Mouse (Mus musculus) ES-E14 (cell line): ENCODE measurements around the gene Rab5c. TPM values are rescaled to one million over a fixed set of nuclear protein-coding genes. Genes with fewer than 3 reads are reported as not detected.

Experiments used
- DNase-seq: peaks from one replicate; pipeline ENCODE4 v3.0.0-alpha.2; 2013; ENCODE audit warnings: low read depth, low spot score
- H3K27ac ChIP-seq: 2 replicates; pipeline ENCODE4 v1.5.1; 2012; ENCODE audit warnings: low read depth, mild to moderate bottlenecking, low read length, moderate library complexity, mixed read lengths; ENCODE audit not compliant: poor library complexity, insufficient read depth, severe bottlenecking
- H3K36me3 ChIP-seq: 2 replicates; pipeline ENCODE4 v1.6.1; 2012; ENCODE audit warnings: mild to moderate bottlenecking, low read length, moderate library complexity, mixed read lengths; ENCODE audit not compliant: control insufficient read depth, poor library complexity, insufficient read depth, severe bottlenecking
- H3K4me1 ChIP-seq, 2 experiments: fragments of 150-350 bp in 1 of 2; sonication (generic) in 1 of 2; 2 replicates each; pipeline ENCODE4 v1.6.1; 2012; ENCODE audit warnings: low read length in 2 of 2, mild to moderate bottlenecking in 1 of 2, mixed read lengths in 1 of 2; ENCODE audit not compliant: control insufficient read depth in 2 of 2, insufficient read depth in 2 of 2, poor library complexity in 1 of 2
- H3K4me3 ChIP-seq, 2 experiments: fragments of 150-350 bp in 1 of 2; sonication (generic) in 1 of 2; 2 replicates each; pipeline ENCODE4 v1.5.1; 2012; ENCODE audit warnings: low read length in 2 of 2, low read depth in 1 of 2, mild to moderate bottlenecking in 1 of 2, mixed read lengths in 1 of 2; ENCODE audit not compliant: insufficient read depth in 1 of 2, poor library complexity in 1 of 2, severe bottlenecking in 1 of 2
- H3K9ac ChIP-seq: 2 replicates; pipeline ENCODE4 v1.6.1; 2012; ENCODE audit warnings: low read depth, mild to moderate bottlenecking, low read length, mixed read lengths; ENCODE audit not compliant: poor library complexity, insufficient read depth, severe bottlenecking
- H3K9me3 ChIP-seq: fragments of 150-350 bp; sonication (generic); 2 replicates; pipeline ENCODE4 v1.6.1; 2012; ENCODE audit warnings: low read depth, mild to moderate bottlenecking, low read length; ENCODE audit not compliant: control insufficient read depth, insufficient read depth
- CHD2 ChIP-seq: IDR thresholded peaks from 2 replicates; pipeline ENCODE4 v1.6.1; 2014; ENCODE audit warnings: mild to moderate bottlenecking, low read depth, low read length, inconsistent platforms
- HCFC1 ChIP-seq: IDR thresholded peaks from 2 replicates; pipeline ENCODE4 v1.6.1; 2012; ENCODE audit warnings: low read length, inconsistent platforms, borderline replicate concordance; ENCODE audit not compliant: insufficient read depth
- MAFK ChIP-seq: IDR thresholded peaks from 2 replicates; pipeline ENCODE4 v1.6.1; 2014; ENCODE audit warnings: mild to moderate bottlenecking, low read depth, low read length, inconsistent platforms; ENCODE audit not compliant: insufficient read depth
- ZC3H11A ChIP-seq: IDR thresholded peaks from 2 replicates; pipeline ENCODE4 v1.6.1; 2012; ENCODE audit warnings: low read depth, mild to moderate bottlenecking, inconsistent platforms, low read length, borderline replicate concordance
- ZNF384 ChIP-seq: IDR thresholded peaks from 2 replicates; pipeline ENCODE4 v1.6.1; 2012; ENCODE audit warnings: low read depth, low read length, inconsistent platforms
- in situ Hi-C, 2 experiments: fragments of 600-800 bp; cut with MboI; formaldehyde crosslinking; loops; one replicate each; pipeline ENCODE4 v1.15.1; 2025; ENCODE audit warnings: low sequenced_read_pairs in 2 of 2, inconsistent platforms in 1 of 2; ENCODE audit not compliant: unreplicated experiment in 2 of 2
- total RNA-seq: library from RNA; depleted of rRNA; stranded (reverse); fragments of 300-350 nt; gene quantifications from 2 replicates; pipeline ENCODE4 v1.2.3, GENCODE M21; 2012

Gene Rab5c
- total RNA-seq, 1 experiment = 124 TPM

DNA sequence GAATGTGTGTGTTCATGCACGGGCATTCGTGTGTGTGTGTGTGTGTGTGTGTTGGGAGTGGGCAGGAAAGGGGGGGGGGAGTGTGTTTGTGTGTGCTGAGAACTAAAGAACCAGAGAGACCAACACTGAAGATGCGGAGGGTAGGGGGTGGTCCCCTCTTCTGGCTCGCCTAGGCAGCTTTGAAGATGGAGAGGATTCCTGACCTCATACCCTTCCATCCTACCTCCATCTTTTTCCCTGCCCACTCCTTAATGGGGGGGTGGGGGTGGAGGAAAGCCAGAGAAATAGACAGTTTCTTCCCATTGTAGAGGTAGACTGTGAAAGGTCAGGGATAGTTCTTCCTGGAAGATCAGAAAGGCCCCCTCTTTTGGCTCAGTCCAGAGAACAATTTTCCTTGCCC is 24.8 kb downstream of the Rab5c start:
- in situ Hi-C loops = no loop called here
- TF ChIP-seq ZC3H11A = no peak
- no peak for TF ChIP-seq MAFK
- no peak for TF ChIP-seq ZNF384
- no peak for TF ChIP-seq CHD2
- TF ChIP-seq HCFC1 = no peak
- H3K4me3 ChIP-seq = peak overlapping the region; percentile 70 to 85
- peaks cover 41% of the 10 kb centered on the region for H3K36me3 ChIP-seq
- H3K27ac ChIP-seq = peak overlapping the region; percentile 84
- DNase-seq = no peak
- peak overlapping the region; percentile 55; the same call in 1 of the 2 replicates for H3K9ac ChIP-seq
- peaks cover 2 to 12% of the 10 kb centered on the region in 2 experiments; a peak in 3 of 4 replicates for H3K4me1 ChIP-seq
- no peaks in the 10 kb centered on the region for H3K9me3 ChIP-seq

DNA sequence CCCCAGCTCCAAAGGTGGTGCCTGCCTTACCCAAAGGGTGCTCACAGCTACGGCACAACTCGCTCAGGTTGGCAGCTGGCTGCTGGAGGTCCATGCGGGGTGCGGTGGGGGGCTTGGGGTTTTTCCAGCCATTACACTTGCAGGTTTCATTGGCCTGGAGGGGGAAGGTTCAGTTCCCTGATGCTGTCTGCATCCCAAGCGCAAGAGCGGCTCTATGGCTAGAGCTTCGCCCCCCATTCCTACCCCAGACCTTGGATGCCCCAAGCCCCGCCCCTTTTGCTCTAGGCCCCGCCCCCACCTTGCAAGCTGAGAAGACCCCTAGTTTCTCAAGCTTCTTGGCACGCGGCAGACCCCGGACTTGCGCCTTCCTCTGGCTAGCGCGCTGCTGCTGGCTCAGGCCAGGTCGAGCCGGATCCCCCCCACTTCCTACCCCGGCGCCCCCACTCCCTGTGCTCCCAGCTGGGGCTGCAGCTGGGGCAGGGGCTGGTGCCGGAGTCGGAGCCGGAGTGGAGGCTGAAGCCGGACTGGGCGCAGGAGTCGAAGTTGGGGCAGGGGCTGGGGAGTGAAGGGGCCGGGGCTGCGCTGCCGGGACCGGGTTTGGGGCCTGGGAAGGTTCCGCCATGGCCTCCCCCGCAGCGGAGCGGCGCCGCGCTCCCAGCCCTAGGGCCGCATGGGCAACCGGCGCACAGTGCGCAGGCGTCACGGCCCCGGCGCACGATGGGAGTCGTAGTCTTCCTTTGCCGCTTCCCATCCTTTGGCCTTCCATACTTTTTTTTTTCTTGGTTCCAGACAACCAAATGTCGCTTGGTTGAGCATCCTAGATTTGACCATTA is 26.0 kb downstream of the Rab5c start, which contains the start of gene Kat2a:
Gene Kat2a (minus strand): TSS at position 683 of the 833 bp plus-strand sequence.
- Histone ChIP-seq H3K9me3 (no peaks in the 10 kb centered on the region), H3K27ac (peak within 1 kb of the TSS; percentile 84), H3K4me1 (peaks cover 2 to 12% of the 10 kb centered on the region in 2 experiments; a peak in 3 of 4 replicates), H3K36me3 (peaks cover 46% of the 10 kb centered on the region), H3K9ac (peak within 1 kb of the TSS; percentile 90), H3K4me3 (peak within 1 kb of the TSS; percentile 85 to 94)
- peak; percentile 71 for DNase-seq
- no peak for TF ChIP-seq ZC3H11A
- peak; percentile 96 for TF ChIP-seq HCFC1
- peak; percentile 85 for TF ChIP-seq ZNF384
- TF ChIP-seq CHD2 = no peak
- in situ Hi-C loops = no loop called here

DNA sequence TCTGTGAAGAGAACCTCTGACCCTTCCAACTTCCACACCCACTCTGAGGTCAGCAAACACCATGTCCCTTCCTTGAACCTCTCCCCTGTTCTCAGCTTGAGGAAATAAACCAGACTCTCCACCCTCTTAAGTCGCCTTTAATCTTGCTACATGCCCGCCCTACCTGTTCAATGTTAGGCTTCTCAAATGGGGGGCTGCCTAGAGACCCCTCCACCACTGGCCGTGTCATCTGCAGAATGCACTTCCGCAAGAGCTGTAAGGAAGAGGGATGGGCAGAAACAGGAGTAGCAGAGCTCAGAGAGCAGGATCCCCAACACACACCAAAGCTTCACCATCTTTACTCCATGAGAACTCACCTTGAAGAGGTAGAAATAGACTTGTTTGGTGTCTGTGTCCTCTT is 27.0 kb downstream of the Rab5c start:
- Histone ChIP-seq H3K4me3 (no peak overlapping the region), H3K4me1 (peaks cover 2 to 12% of the 10 kb centered on the region in 2 experiments; a peak in 3 of 4 replicates), H3K9ac (peak overlapping the region; percentile 63; the same call in 1 of the 2 replicates), H3K27ac (no peak overlapping the region), H3K9me3 (no peaks in the 10 kb centered on the region), H3K36me3 (peaks cover 51% of the 10 kb centered on the region)
- in situ Hi-C loops = no loop called here
- no peak for TF ChIP-seq HCFC1
- no peak for TF ChIP-seq MAFK
- TF ChIP-seq ZNF384 = no peak
- TF ChIP-seq CHD2 = no peak
- no peak for TF ChIP-seq ZC3H11A
- no peak for DNase-seq

DNA sequence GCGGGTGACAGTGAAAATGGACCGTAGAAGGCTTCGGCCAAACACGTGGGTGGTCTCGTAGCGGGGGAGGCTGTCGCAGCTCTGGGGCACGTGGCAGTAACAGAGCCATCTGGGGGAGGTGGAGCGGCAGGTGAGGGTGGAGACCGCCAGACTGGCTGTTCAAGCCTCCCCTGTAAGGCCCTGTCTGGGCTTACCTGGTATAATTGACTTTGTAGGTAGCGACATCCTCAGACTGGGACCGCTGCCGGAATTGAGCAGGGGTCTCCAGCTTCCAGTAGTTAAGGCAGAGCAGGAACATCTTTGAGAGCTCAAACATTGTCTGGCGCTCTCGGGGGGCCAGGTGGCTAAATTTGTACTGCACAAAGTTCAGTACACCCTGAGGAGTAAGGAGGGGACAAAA is 27.5 kb downstream of the Rab5c start:
- Histone ChIP-seq H3K9me3 (no peaks in the 10 kb centered on the region), H3K4me3 (no peak overlapping the region), H3K4me1 (peaks cover 2 to 12% of the 10 kb centered on the region in 2 experiments; a peak in 3 of 4 replicates), H3K36me3 (peaks cover 52% of the 10 kb centered on the region), H3K27ac (no peak overlapping the region), H3K9ac (no peak overlapping the region)
- no peak for TF ChIP-seq ZC3H11A
- no peak for TF ChIP-seq MAFK
- no peak for TF ChIP-seq CHD2
- no peak for TF ChIP-seq ZNF384
- in situ Hi-C loops = no loop called here
- no peak for DNase-seq
